Mouse (Mus musculus): Measurements from ENCODE around the gene Tex14. TPM values are rescaled to one million over a fixed set of nuclear protein-coding genes. Genes with fewer than 3 reads are reported as not detected.
"Not testable (repeated sequence)": the region's sequence is repeated elsewhere in the genome, so short reads cannot be mapped to it uniquely, and the experiment has no call there.

Gene Tex14
- polyA plus RNA-seq, 1 experiment from 2014 or later = not detected

GRCm38 (mm10) chr11:87430374-87430773 is 25.5 kb downstream of the Tex14 start:
- no peak for ATAC-seq (ENCODE audit: low FRiP score)
- no peak for DNase-seq (ENCODE audit: low spot score)
- Histone ChIP-seq H3K9me3 (ENCODE audit: control insufficient read depth, low read length) (no peaks in the 10 kb centered on the region), H3K27ac (ENCODE audit: low read depth, low read length) (no peak overlapping the region), H3K36me3 (ENCODE audit: control insufficient read depth, insufficient read depth, low read length) (no peaks in the 10 kb centered on the region), H3K4me3 (ENCODE audit: low read depth, low read length) (no peak overlapping the region), H3K9ac (ENCODE audit: low read depth, low read length) (no peak overlapping the region), H3K27me3 (ENCODE audit: control insufficient read depth, insufficient read depth, low read length) (no peaks in the 10 kb centered on the region), H3K4me2 (replicated peaks; ENCODE audit: low read depth, low read length) (no peak overlapping the region), H3K4me1 (replicated peaks; ENCODE audit: control insufficient read depth, insufficient read depth, low read length) (0 out of 2 replicates have a peak, but pooled peaks cover 2% of the 10 kb centered on the region)
- 80% methylated on average over 2 of the region's 2 CpGs for WGBS

DNA sequence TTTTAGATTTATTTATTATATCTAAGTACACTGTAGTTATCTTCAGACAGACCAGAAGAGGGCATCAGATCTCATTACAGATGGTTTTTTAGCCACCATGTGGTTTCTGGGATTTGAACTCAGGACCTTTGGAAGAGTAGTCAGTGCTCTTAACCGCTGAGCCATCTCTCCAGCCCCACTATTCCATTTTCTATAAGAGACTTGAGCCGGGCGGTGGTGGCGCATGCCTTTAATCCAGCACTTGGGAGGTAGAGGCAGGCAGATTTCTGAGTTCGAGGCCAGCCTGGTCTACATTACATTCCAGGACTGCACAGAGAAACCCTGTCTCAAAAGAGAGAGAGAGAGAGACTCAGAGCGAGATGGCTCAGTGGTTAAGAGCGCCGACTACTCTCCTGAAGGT is 26.9 kb downstream of the Tex14 start:
- DNase-seq (ENCODE audit: low spot score) = not testable (repeated sequence)

DNA sequence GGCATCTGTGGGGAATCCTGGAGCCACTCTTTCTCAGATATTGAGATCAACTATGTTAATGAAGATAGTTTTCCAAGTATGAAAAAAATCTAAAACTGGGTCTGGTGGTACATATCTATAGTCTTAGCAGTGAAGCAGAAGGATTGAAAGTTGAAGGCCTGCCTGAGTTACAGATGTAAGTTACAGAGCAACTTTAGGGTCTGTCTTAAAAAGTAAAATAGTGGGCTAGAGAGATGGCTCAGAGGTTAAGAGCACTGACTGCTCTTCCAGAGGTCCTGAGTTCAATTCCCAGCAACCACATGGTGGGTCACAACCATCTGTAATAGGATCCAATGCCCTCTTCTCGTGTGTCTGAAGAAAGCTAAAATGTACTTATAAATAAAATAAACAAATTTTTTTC is 27.6 kb downstream of the Tex14 start:
- no peaks in the 10 kb centered on the region for H3K27me3 ChIP-seq (ENCODE audit: control insufficient read depth, insufficient read depth, low read length)
- H3K36me3 ChIP-seq (ENCODE audit: control insufficient read depth, insufficient read depth, low read length) = no peaks in the 10 kb centered on the region
- 0 out of 2 replicates have a peak, but pooled peaks cover 2% of the 10 kb centered on the region for H3K4me1 ChIP-seq (replicated peaks; ENCODE audit: control insufficient read depth, insufficient read depth, low read length)
- no peak overlapping the region for H3K4me3 ChIP-seq (ENCODE audit: low read depth, low read length)
- no peaks in the 10 kb centered on the region for H3K9me3 ChIP-seq (ENCODE audit: control insufficient read depth, low read length)
- H3K27ac ChIP-seq (ENCODE audit: low read depth, low read length) = no peak overlapping the region
- ATAC-seq (ENCODE audit: low FRiP score) (no peak), DNase-seq (ENCODE audit: low spot score) (no peak)
- 81% methylated on average over 1 of the region's 1 CpGs for WGBS
- no peak overlapping the region for H3K9ac ChIP-seq (ENCODE audit: low read depth, low read length)
- no peak overlapping the region for H3K4me2 ChIP-seq (replicated peaks; ENCODE audit: low read depth, low read length)

More for the DNA sequence above, 26.9 kb downstream of the Tex14 start:
- H3K9me3 ChIP-seq (ENCODE audit: control insufficient read depth, low read length); H3K4me3 ChIP-seq (ENCODE audit: low read depth, low read length); H3K27ac ChIP-seq (ENCODE audit: low read depth, low read length); H3K27me3 ChIP-seq (ENCODE audit: control insufficient read depth, insufficient read depth, low read length); ATAC-seq (ENCODE audit: low FRiP score); H3K36me3 ChIP-seq (ENCODE audit: control insufficient read depth, insufficient read depth, low read length); H3K9ac ChIP-seq (ENCODE audit: low read depth, low read length); H3K4me1 ChIP-seq (replicated peaks; ENCODE audit: control insufficient read depth, insufficient read depth, low read length); H3K4me2 ChIP-seq (replicated peaks; ENCODE audit: low read depth, low read length): not testable (repeated sequence)
- WGBS = 89% methylated on average over 8 of the region's 8 CpGs

DNA sequence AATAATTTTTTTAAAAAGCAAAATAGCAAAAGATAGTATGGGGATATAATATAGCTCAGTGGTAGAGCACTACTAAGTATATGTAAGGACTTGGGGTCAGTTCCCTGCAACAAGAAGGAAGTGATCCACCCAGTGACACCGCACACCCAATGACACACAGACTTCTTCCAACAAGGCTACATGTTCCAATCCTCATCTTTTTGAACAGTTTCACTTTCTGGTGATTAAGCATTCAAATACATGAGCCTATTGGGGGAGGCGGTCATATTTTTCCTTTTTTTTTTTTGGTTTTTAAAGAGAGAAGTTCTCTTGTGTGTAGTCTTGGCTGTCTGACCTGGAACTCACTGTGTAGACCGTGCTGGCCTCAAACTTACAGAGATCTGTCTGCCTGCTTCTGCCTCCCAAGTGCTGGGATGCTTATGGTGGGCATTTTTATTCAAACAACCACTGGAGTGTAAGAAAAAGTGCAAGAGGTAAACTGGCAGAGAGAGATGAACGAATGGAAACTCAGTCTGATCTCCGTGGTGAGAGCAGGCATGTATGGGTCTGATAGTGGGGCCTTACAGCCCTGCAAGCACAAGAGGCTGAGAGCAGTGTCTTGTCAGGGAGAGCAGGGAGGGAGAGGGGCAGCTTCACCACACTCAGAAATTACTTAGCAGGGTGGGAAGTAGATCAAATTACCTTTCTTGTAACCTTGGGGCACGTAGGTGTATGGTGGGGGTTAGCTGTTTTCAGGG is 28.2 kb downstream of the Tex14 start:
- H3K4me2 ChIP-seq (replicated peaks; ENCODE audit: low read depth, low read length) = no peak overlapping the region
- no peaks in the 10 kb centered on the region for H3K27me3 ChIP-seq (ENCODE audit: control insufficient read depth, insufficient read depth, low read length)
- no peaks in the 10 kb centered on the region for H3K9me3 ChIP-seq (ENCODE audit: control insufficient read depth, low read length)
- H3K4me1 ChIP-seq (replicated peaks; ENCODE audit: control insufficient read depth, insufficient read depth, low read length) = 0 out of 2 replicates have a peak, but pooled peaks cover 2% of the 10 kb centered on the region
- H3K36me3 ChIP-seq (ENCODE audit: control insufficient read depth, insufficient read depth, low read length) = no peaks in the 10 kb centered on the region
- H3K4me3 ChIP-seq (ENCODE audit: low read depth, low read length) = no peak overlapping the region
- DNase-seq (ENCODE audit: low spot score) (no peak), ATAC-seq (ENCODE audit: low FRiP score) (no peak)
- H3K9ac ChIP-seq (ENCODE audit: low read depth, low read length) = no peak overlapping the region; the same call in 1 of the 2 replicates
- WGBS = 57% methylated on average over 6 of the region's 6 CpGs
- H3K27ac ChIP-seq (ENCODE audit: low read depth, low read length) = no peak overlapping the region

DNA sequence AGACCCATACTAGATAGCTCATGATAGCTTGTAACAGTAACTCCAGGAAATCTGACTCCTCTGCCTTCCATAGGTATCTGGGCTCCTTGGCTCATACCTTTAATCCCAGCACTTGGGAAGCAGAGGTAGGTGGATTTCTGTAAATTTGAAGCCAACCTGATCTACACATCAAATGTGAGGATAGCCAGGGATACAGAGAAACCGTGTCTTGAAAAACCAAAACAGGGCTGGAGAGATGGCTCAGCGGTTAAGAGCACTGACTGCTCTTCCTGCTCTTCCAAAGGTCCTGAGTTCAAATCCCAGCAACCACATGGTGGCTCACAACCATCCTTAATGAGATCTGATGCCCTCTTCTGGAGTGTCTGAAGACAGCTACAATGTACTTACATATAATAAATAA is 30.2 kb downstream of the Tex14 start:
- H3K27me3 ChIP-seq (ENCODE audit: control insufficient read depth, insufficient read depth, low read length) = not testable (repeated sequence)

DNA sequence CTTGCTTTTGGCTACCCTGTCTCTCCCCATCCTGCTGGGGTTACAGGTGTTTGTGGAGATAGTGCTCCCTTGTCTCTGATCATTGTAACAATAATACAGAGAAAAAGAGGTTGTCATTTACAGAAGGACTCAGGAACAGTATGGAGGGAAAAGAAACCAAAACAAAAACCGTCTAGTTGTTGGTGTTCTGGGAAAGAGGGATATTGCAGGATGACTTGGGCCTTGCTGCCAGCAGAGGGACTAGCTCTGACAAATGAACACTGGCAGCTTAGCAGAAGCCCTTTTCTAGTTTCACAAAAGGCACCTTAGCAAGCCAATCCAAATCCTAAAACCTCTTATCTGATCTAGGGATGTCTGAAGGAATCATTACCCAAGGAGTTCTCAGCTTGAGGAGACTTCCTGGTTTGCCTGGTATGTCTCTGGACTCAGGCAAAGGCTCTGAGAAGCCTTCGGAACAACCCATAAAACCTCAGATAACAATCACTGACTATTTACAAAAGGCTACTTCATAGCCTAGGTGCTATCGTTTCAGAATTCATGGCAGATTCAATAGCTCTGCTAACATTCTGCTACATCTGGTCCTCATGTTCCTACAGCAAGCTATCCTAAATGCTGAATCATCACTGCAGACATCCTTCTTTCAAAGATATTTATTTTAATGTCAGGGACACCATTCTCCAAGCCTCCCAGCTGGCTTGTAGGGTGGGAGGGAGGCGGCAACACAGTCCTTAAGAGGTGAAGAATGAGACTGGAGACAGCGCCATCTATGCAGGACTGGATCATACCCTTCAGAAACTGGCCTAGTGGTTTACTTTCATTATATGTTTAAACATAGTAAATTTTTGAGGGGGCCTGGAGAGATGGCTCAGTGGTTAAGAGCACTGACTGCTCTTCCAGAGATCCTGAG is 31.7 kb downstream of the Tex14 start:
- no peaks in the 10 kb centered on the region for H3K27me3 ChIP-seq (ENCODE audit: control insufficient read depth, insufficient read depth, low read length)
- H3K9me3 ChIP-seq (ENCODE audit: control insufficient read depth, low read length) = no peaks in the 10 kb centered on the region
- no peak overlapping the region for H3K9ac ChIP-seq (ENCODE audit: low read depth, low read length)
- H3K4me1 ChIP-seq (replicated peaks; ENCODE audit: control insufficient read depth, insufficient read depth, low read length) = 0 out of 2 replicates have a peak, but pooled peaks cover 2% of the 10 kb centered on the region
- DNase-seq (ENCODE audit: low spot score) = no peak
- no peaks in the 10 kb centered on the region for H3K36me3 ChIP-seq (ENCODE audit: control insufficient read depth, insufficient read depth, low read length)
- WGBS = 73% methylated on average over 5 of the region's 5 CpGs
- H3K4me3 ChIP-seq (ENCODE audit: low read depth, low read length) = no peak overlapping the region
- H3K27ac ChIP-seq (ENCODE audit: low read depth, low read length) = no peak overlapping the region
- ATAC-seq (ENCODE audit: low FRiP score) = no peak
- no peak overlapping the region for H3K4me2 ChIP-seq (replicated peaks; ENCODE audit: low read depth, low read length)

More for the DNA sequence above, 30.2 kb downstream of the Tex14 start:
- H3K27ac ChIP-seq (ENCODE audit: low read depth, low read length); H3K4me2 ChIP-seq (replicated peaks; ENCODE audit: low read depth, low read length); H3K4me1 ChIP-seq (replicated peaks; ENCODE audit: control insufficient read depth, insufficient read depth, low read length); ATAC-seq (ENCODE audit: low FRiP score); DNase-seq (ENCODE audit: low spot score); H3K9ac ChIP-seq (ENCODE audit: low read depth, low read length); H3K9me3 ChIP-seq (ENCODE audit: control insufficient read depth, low read length); H3K36me3 ChIP-seq (ENCODE audit: control insufficient read depth, insufficient read depth, low read length); H3K4me3 ChIP-seq (ENCODE audit: low read depth, low read length): not testable (repeated sequence)
- WGBS = 82% methylated on average over 2 of the region's 2 CpGs

- H3K36me3 ChIP-seq (ENCODE audit: control insufficient read depth, insufficient read depth, low read length) = no peaks in the 10 kb centered on the region
- ATAC-seq (ENCODE audit: low FRiP score) (no peak), DNase-seq (ENCODE audit: low spot score) (no peak)
- H3K27me3 ChIP-seq (ENCODE audit: control insufficient read depth, insufficient read depth, low read length) = no peaks in the 10 kb centered on the region
- no peak overlapping the region for H3K27ac ChIP-seq (ENCODE audit: low read depth, low read length)
- no peak overlapping the region for H3K9ac ChIP-seq (ENCODE audit: low read depth, low read length)
- H3K4me3 ChIP-seq (ENCODE audit: low read depth, low read length) = no peak overlapping the region
- H3K4me1 ChIP-seq (replicated peaks; ENCODE audit: control insufficient read depth, insufficient read depth, low read length) = no peaks in the 10 kb centered on the region
- WGBS = 87% methylated on average over 10 of the region's 10 CpGs
- no peak overlapping the region for H3K4me2 ChIP-seq (replicated peaks; ENCODE audit: low read depth, low read length)
- H3K9me3 ChIP-seq (ENCODE audit: control insufficient read depth, low read length) = no peaks in the 10 kb centered on the region
These were observed 35.0 kb downstream of the Tex14 start for GRCm38 (mm10) chr11:87439796-87440420.

- not testable (repeated sequence) for H3K36me3 ChIP-seq (ENCODE audit: control insufficient read depth, insufficient read depth, low read length); H3K27me3 ChIP-seq (ENCODE audit: control insufficient read depth, insufficient read depth, low read length); H3K9me3 ChIP-seq (ENCODE audit: control insufficient read depth, low read length); H3K4me1 ChIP-seq (replicated peaks; ENCODE audit: control insufficient read depth, insufficient read depth, low read length)
- Histone ChIP-seq H3K4me3 (ENCODE audit: low read depth, low read length) (peak overlapping the region; percentile 14; the same call in 1 of the 2 replicates), H3K9ac (ENCODE audit: low read depth, low read length) (peak overlapping the region; percentile 31; the same call in 1 of the 2 replicates), H3K27ac (ENCODE audit: low read depth, low read length) (peak overlapping the region; percentile 56; the same call in 1 of the 2 replicates), H3K4me2 (replicated peaks; ENCODE audit: low read depth, low read length) (peak overlapping the region; percentile 37)
- ATAC-seq (ENCODE audit: low FRiP score) (peak; percentile 99), DNase-seq (ENCODE audit: low spot score) (peak; percentile 73)
- under 1% methylated on average over 32 of the region's 62 CpGs for WGBS
These were observed 37.9 kb downstream of the Tex14 start for GRCm38 (mm10) chr11:87442643-87443372.

Data from hindbrain, embryonic 11.5 days (tissue).